Mouse (Mus musculus) small intestine, adult 2 months (tissue): Measurements from ENCODE around the gene Pi4ka.

Experiments used
- CTCF ChIP-seq: fragments of 200-500 bp; IDR thresholded peaks from 2 replicates; pipeline ENCODE4 v1.5.1; 2012; ENCODE audit warnings: low read depth, mild to moderate bottlenecking, control low read depth, inconsistent platforms, low read length, moderate library complexity, mixed read lengths; ENCODE audit not compliant: insufficient replicate concordance, insufficient read length; ENCODE audit errors: extremely low read depth
- POLR2A ChIP-seq: fragments of 200-500 bp; IDR thresholded peaks from 2 replicates; pipeline ENCODE4 v1.6.1; 2012; ENCODE audit warnings: low read depth, mild to moderate bottlenecking, control low read depth, inconsistent platforms, low read length, moderate library complexity

DNA sequence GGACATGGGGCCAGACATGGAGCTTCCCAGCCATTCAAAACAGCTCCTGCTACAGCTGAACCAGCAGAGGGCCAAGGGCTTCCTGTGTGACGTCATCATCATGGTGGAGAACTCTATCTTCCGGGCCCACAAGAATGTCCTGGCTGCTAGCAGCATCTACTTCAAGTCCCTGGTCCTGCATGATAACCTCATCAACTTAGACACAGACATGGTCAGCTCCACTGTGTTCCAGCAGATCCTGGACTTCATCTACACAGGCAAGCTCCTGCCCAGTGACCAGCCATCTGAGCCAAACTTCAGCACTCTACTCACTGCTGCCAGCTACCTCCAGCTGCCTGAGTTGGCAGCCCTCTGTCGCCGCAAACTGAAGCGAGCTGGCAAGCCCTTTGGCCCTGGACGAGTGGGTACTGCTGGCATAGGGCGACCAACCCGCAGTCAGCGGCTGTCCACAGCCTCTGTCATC is 148.7 kb downstream of the Pi4ka start:
- TF ChIP-seq CTCF (no peak), POLR2A (no peak)
